Mouse (Mus musculus) myocyte (in vitro differentiated cells): ENCODE results near the gene Pld1.

Experiments used
- E2F4 ChIP-seq: IDR thresholded peaks from one replicate; pipeline ENCODE4 v1.6.1; 2011; ENCODE audit warnings: mild to moderate bottlenecking, control low read depth, moderate library complexity; ENCODE audit not compliant: insufficient read depth
- MAX ChIP-seq: IDR thresholded peaks from one replicate; pipeline ENCODE4 v1.6.1; 2011; ENCODE audit warnings: low read depth, mild to moderate bottlenecking, control low read depth
- MYOD1 ChIP-seq, 3 experiments: IDR thresholded peaks; one replicate each; pipeline ENCODE4 v1.6.1; 2011; ENCODE audit warnings: control low read depth in 2 of 3, low read depth in 2 of 3, mild to moderate bottlenecking in 2 of 3, moderate library complexity in 1 of 3; ENCODE audit not compliant: insufficient read length in 2 of 3, control insufficient read depth in 1 of 3
- MYOG ChIP-seq, 3 experiments: IDR thresholded peaks; one replicate each; pipeline ENCODE4 v1.6.1; 2011; ENCODE audit warnings: control low read depth in 2 of 3, low read depth in 2 of 3, mild to moderate bottlenecking in 2 of 3; ENCODE audit not compliant: insufficient read length in 2 of 3, control insufficient read depth in 1 of 3, insufficient read depth in 1 of 3
- POLR2A ChIP-seq: IDR thresholded peaks from one replicate; pipeline ENCODE4 v1.6.1; 2011; ENCODE audit warnings: low read depth, mild to moderate bottlenecking, control low read depth, moderate library complexity; ENCODE audit not compliant: insufficient read length
- POLR2AphosphoS2 ChIP-seq: IDR thresholded peaks from one replicate; pipeline ENCODE4 v1.6.1; 2011; ENCODE audit warnings: low read depth, control low read depth; ENCODE audit not compliant: insufficient read length
- TCF12 ChIP-seq: IDR thresholded peaks from one replicate; pipeline ENCODE4 v1.6.1; 2011; ENCODE audit warnings: mild to moderate bottlenecking, control low read depth; ENCODE audit not compliant: poor library complexity, insufficient read depth, severe bottlenecking
- TCF3 ChIP-seq: IDR thresholded peaks from one replicate; pipeline ENCODE4 v1.6.1; 2011; ENCODE audit warnings: low read depth, control low read depth; ENCODE audit not compliant: insufficient read length
- USF1 ChIP-seq: IDR thresholded peaks from one replicate; pipeline ENCODE4 v1.6.1; 2011; ENCODE audit warnings: low read depth, mild to moderate bottlenecking, control low read depth, moderate library complexity

DNA sequence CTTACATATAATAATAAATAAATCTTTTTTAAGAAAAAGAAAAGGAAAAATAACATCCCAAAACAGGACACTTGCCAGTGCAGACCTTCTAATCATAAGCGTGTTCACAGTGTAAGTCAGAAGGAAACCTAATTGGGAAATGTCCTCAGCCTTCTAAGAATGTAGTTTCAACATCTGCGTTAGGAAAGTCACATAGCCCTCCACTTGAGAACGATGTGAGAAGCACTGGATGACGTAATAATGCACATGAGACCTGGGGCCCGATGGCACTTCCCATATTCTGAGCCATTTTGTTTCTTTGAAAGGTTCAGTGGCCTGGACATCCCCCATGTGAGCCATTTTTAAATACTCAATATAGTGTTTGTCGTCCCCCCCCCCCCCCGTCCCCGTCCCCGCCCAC is 160.7 kb downstream of the Pld1 start:
- no peak for TF ChIP-seq E2F4
- no peak for TF ChIP-seq POLR2A
- no peak for TF ChIP-seq MYOG (IDR thresholded peaks at IDR 0.05; ENCODE audit: control insufficient read depth in 1 of 3, insufficient read depth in 1 of 3, insufficient read length in 2 of 3, low read depth in 2 of 3)
- no peak for TF ChIP-seq MYOD1 (IDR thresholded peaks at IDR 0.05; ENCODE audit: control insufficient read depth in 1 of 3, insufficient read length in 2 of 3, low read depth in 2 of 3)
- no peak for TF ChIP-seq POLR2AphosphoS2
- TF ChIP-seq TCF3, result no peak
- no peak for TF ChIP-seq MAX
- TF ChIP-seq TCF12, result no peak
- no peak for TF ChIP-seq USF1
